Mouse (Mus musculus): ENCODE measurements around the gene Hnrnpll. TPM values are rescaled to one million over a fixed set of nuclear protein-coding genes. Genes with fewer than 3 reads are reported as not detected.
"Not testable (repeated sequence)": the region's sequence is repeated elsewhere in the genome, so short reads cannot be mapped to it uniquely, and the experiment has no call there.

Gene Hnrnpll
- polyA plus RNA-seq, 1 experiment: 52.0 TPM

DNA sequence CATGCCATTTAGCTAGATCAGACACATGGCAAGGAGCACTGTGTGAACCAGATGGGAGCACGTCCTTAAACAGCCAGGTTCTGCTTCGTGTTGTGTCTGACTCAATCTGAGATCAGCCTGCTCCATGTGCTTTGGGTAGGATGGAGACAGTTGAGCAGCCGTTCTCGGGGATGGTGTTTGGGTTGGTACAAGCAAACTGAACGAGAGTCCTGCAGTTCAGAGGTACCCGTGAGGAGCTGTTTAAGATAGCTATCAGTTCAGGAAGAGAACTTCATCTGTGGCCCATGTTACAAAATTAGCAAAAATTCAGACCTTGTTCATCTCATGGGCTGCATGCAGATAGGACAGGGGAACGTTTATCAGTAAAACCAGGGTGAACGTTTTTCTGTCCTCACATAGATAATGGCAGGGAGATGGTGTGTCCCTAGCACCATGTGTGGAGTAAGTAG is 47.7 kb downstream of the Hnrnpll start:
- H3K27ac ChIP-seq (ENCODE audit: control insufficient read depth, insufficient read depth, low read depth, low read length): no peak overlapping the region
- H3K4me3 ChIP-seq (ENCODE audit: control insufficient read depth, low read depth, low read length): no peak overlapping the region
- no peaks in the 10 kb centered on the region for H3K27me3 ChIP-seq (ENCODE audit: control insufficient read depth, insufficient read depth, low read length)
- peaks cover 5% of the 10 kb centered on the region; the same call in 1 of the 2 replicates for H3K4me1 ChIP-seq (ENCODE audit: control insufficient read depth, insufficient read depth, low read length)
- no peak for TF ChIP-seq CTCF (IDR thresholded peaks at IDR 0.05; ENCODE audit: control insufficient read depth, insufficient read depth, insufficient replicate concordance, low read depth, low read length)
- TF ChIP-seq POLR2A (IDR thresholded peaks at IDR 0.05; ENCODE audit: control insufficient read depth, low read depth, low read length): no peak
- no peaks in the 10 kb centered on the region for H3K36me3 ChIP-seq (ENCODE audit: control insufficient read depth, insufficient read depth, low read length)

GRCm38 (mm10) chr17:80009926-80010325 is 52.2 kb downstream of the Hnrnpll start:
- Histone ChIP-seq H3K36me3 (ENCODE audit: control insufficient read depth, insufficient read depth, low read length) (no peaks in the 10 kb centered on the region), H3K27me3 (ENCODE audit: control insufficient read depth, insufficient read depth, low read length) (no peaks in the 10 kb centered on the region), H3K4me1 (ENCODE audit: control insufficient read depth, insufficient read depth, low read length) (no peaks in the 10 kb centered on the region), H3K27ac (ENCODE audit: control insufficient read depth, insufficient read depth, low read depth, low read length) (no peak overlapping the region), H3K4me3 (ENCODE audit: control insufficient read depth, low read depth, low read length) (no peak overlapping the region)
- TF ChIP-seq POLR2A (IDR thresholded peaks at IDR 0.05; ENCODE audit: control insufficient read depth, low read depth, low read length) (no peak), CTCF (IDR thresholded peaks at IDR 0.05; ENCODE audit: control insufficient read depth, insufficient read depth, insufficient replicate concordance, low read depth, low read length) (no peak)

DNA sequence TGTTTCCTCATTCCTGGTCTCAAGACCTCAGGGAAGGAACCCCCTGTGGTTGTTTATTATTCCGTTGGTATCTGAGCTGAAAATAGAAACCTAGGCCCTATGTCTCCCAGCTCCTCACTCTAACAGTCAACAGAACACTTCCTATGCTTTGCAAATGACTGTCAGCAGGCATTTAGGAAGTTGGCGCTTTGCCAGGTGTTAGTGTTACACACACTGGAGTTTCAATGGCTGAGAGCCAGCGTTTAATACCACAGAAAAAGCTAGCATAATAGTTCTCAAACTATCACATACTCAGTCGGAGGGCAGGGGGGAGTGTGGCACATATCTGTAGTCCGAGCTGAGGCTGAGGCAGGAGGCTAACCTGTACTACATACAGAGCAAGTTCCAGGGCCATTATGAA is 53.3 kb downstream of the Hnrnpll start:
- Histone ChIP-seq H3K36me3 (ENCODE audit: control insufficient read depth, insufficient read depth, low read length) (no peaks in the 10 kb centered on the region), H3K4me3 (ENCODE audit: control insufficient read depth, low read depth, low read length) (no peak overlapping the region), H3K27ac (ENCODE audit: control insufficient read depth, insufficient read depth, low read depth, low read length) (no peak overlapping the region), H3K4me1 (ENCODE audit: control insufficient read depth, insufficient read depth, low read length) (no peaks in the 10 kb centered on the region), H3K27me3 (ENCODE audit: control insufficient read depth, insufficient read depth, low read length) (no peaks in the 10 kb centered on the region)
- TF ChIP-seq POLR2A (IDR thresholded peaks at IDR 0.05; ENCODE audit: control insufficient read depth, low read depth, low read length): no peak
- no peak for TF ChIP-seq CTCF (IDR thresholded peaks at IDR 0.05; ENCODE audit: control insufficient read depth, insufficient read depth, insufficient replicate concordance, low read depth, low read length)

DNA sequence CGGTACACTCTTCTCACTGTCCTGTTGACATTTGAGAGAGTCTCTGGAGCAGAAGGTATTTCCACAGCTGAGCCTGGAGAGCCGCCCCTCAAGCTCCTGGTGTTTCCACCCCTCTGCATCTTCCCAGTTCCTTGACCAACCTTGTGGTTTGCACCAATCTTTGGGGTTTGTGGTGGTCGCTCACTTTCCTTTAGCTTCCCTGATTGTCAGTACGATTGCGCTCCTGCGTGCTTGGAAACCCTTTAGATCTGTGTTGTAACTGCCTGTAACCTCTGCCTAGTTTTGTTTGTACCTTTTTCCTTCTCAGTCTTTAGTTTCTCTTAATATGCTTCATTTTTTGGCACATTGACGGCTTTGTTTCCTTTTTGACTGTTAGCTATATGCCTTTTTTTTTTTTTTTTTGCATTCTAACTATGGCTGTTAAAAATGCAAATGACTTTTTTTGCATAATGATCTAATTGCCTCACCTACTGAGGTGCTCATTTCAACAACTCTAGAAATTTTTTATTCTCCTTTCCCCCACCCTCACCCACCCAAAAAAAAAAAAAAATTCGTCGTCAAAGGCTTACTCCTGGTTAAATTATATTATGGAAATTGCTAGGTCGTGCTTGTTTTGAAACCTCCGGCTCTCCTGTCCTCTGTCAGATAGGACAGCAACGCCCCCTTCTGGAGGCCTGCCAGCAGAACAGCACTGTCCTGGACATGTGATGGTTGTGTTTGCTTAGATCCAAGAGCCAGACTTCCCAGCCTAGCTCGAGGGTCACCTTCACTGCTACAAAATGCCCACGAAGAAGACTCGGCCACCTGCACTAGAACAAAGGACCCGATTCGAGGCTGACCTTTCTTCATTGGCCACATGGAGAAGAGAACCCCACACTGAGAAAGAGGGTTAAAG is 57.5 kb downstream of the Hnrnpll start:
- Histone ChIP-seq H3K4me3 (ENCODE audit: control insufficient read depth, low read depth, low read length) (no peak overlapping the region), H3K4me1 (ENCODE audit: control insufficient read depth, insufficient read depth, low read length) (no peaks in the 10 kb centered on the region; the same call in none of the 2 replicates), H3K27ac (ENCODE audit: control insufficient read depth, insufficient read depth, low read depth, low read length) (no peak overlapping the region), H3K27me3 (ENCODE audit: control insufficient read depth, insufficient read depth, low read length) (no peaks in the 10 kb centered on the region), H3K36me3 (ENCODE audit: control insufficient read depth, insufficient read depth, low read length) (no peaks in the 10 kb centered on the region)
- no peak for TF ChIP-seq POLR2A (IDR thresholded peaks at IDR 0.05; ENCODE audit: control insufficient read depth, low read depth, low read length)
- TF ChIP-seq CTCF (IDR thresholded peaks at IDR 0.05; ENCODE audit: control insufficient read depth, insufficient read depth, insufficient replicate concordance, low read depth, low read length): peak; percentile 36; the same call in 1 of the 2 replicates

DNA sequence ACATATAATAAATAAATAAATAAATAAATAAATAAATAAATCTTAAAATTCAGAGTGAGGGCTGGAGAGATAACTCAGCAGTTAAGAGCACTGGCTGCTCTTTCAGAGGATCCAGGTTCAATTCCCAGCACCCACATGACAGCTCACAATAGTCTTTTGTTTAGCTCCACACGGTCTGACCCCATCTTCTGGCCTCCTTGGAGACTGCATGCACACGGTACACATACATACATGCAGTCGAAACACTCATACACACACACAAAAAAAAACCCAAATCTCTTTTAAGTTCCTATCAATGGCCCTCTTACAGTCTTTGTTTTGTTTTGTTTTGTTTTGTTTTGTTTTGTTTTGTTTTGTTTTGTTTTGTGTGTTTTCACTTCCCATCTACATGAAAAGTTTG is 58.3 kb downstream of the Hnrnpll start:
- H3K27ac ChIP-seq (ENCODE audit: control insufficient read depth, insufficient read depth, low read depth, low read length); H3K4me3 ChIP-seq (ENCODE audit: control insufficient read depth, low read depth, low read length); H3K36me3 ChIP-seq (ENCODE audit: control insufficient read depth, insufficient read depth, low read length); H3K27me3 ChIP-seq (ENCODE audit: control insufficient read depth, insufficient read depth, low read length); H3K4me1 ChIP-seq (ENCODE audit: control insufficient read depth, insufficient read depth, low read length): not testable (repeated sequence)

DNA sequence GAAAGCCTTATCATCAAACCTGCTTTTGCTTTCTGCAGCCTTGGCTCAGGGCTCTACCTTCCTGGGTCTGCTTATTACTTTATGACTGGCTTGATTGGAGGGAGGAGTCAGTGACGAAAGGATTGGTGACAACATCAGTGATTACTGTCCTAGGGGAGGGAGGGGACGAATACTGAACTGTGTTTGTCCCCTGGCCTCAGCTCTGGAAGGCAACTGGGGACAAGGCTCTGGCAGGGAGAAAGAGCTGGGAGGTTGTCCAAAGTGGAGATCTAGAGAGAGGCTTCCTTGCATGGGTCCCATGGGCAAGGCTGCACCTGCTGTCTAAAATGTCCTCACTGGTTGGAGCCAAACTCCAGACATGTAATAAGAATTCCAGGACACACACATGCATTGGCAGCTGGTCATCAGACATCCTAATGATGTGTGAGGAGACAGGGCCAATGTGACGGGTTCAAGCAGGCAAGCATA is 59.7 kb downstream of the Hnrnpll start:
- Histone ChIP-seq H3K27me3 (ENCODE audit: control insufficient read depth, insufficient read depth, low read length) (no peaks in the 10 kb centered on the region), H3K4me1 (ENCODE audit: control insufficient read depth, insufficient read depth, low read length) (no peaks in the 10 kb centered on the region; the same call in none of the 2 replicates), H3K36me3 (ENCODE audit: control insufficient read depth, insufficient read depth, low read length) (no peaks in the 10 kb centered on the region), H3K27ac (ENCODE audit: control insufficient read depth, insufficient read depth, low read depth, low read length) (no peak overlapping the region), H3K4me3 (ENCODE audit: control insufficient read depth, low read depth, low read length) (no peak overlapping the region)
- TF ChIP-seq CTCF (IDR thresholded peaks at IDR 0.05; ENCODE audit: control insufficient read depth, insufficient read depth, insufficient replicate concordance, low read depth, low read length): no peak
- TF ChIP-seq POLR2A (IDR thresholded peaks at IDR 0.05; ENCODE audit: control insufficient read depth, low read depth, low read length): no peak

- TF ChIP-seq CTCF (IDR thresholded peaks at IDR 0.05; ENCODE audit: control insufficient read depth, insufficient read depth, insufficient replicate concordance, low read depth, low read length): no peak
- TF ChIP-seq POLR2A (IDR thresholded peaks at IDR 0.05; ENCODE audit: control insufficient read depth, low read depth, low read length): no peak
- Histone ChIP-seq H3K27me3 (ENCODE audit: control insufficient read depth, insufficient read depth, low read length) (no peaks in the 10 kb centered on the region), H3K4me3 (ENCODE audit: control insufficient read depth, low read depth, low read length) (no peak overlapping the region), H3K27ac (ENCODE audit: control insufficient read depth, insufficient read depth, low read depth, low read length) (no peak overlapping the region), H3K36me3 (ENCODE audit: control insufficient read depth, insufficient read depth, low read length) (no peaks in the 10 kb centered on the region), H3K4me1 (ENCODE audit: control insufficient read depth, insufficient read depth, low read length) (no peaks in the 10 kb centered on the region; the same call in none of the 2 replicates)
These were observed 62.5 kb downstream of the Hnrnpll start for GRCm38 (mm10) chr17:79999631-80000030.
